ENCODE assay signal across 11 mouse cellular contexts in genomic region chr6:52161336-52162092, GRCm38 (mm10). TPM values are rescaled to one million over a fixed set of nuclear protein-coding genes. Genes with fewer than 3 reads are reported as not detected.
DNase-seq lines count a peak whose midpoint lies in the region; ATAC-seq and TF ChIP-seq lines count a peak whose summit lies in the region.
"Had no signal": no experiment of that assay in that cellular context is flagged by ENCODE, and none has a peak within 500 bp of the region (broad histone marks: within the 10 kb centered on the region; RNA-seq: fewer than 3 reads in every experiment).

No protein-coding gene starts in this region.

- H3K36me3 ChIP-seq in lung, postnatal 0 days (ENCODE audit: insufficient read depth, low read length), result no peaks in the 10 kb centered on the region
- no peaks in the 10 kb centered on the region for H3K36me3 ChIP-seq in intestine, embryonic 16.5 days (ENCODE audit: control insufficient read depth, insufficient read depth, low read length)
- H3K36me3 ChIP-seq in stomach, embryonic 14.5 days (ENCODE audit: control insufficient read depth, insufficient read depth, low read length), result no peaks in the 10 kb centered on the region

- intact Hi-C loops in heart, postnatal 14 days (cut with DNase I), result loop anchor here (5.0 kb wide), 1 partner anchor 154 kb away; no protein-coding TSS in a partner anchor

- H3K9ac ChIP-seq in lung, postnatal 0 days (replicated peaks; ENCODE audit: low read depth), result no peak overlapping the region
- H3K9ac ChIP-seq in intestine, embryonic 16.5 days (ENCODE audit: low read depth, low read length), result peak overlapping the region; percentile 69
- peak overlapping the region; percentile 78; the same call in 1 of the 2 replicates for H3K9ac ChIP-seq in stomach, embryonic 14.5 days (replicated peaks; ENCODE audit: low read depth, low read length)

- WGBS in lung, postnatal 0 days, result 10% methylated on average over 8 of the region's 8 CpGs
- WGBS in intestine, embryonic 16.5 days, result 25% methylated on average over 8 of the region's 8 CpGs
- WGBS in stomach, embryonic 14.5 days, result 6% methylated on average over 8 of the region's 8 CpGs

- peak overlapping the region; percentile 79 for H3K4me2 ChIP-seq in lung, postnatal 0 days (replicated peaks; ENCODE audit: low read depth, low read length)
- H3K4me2 ChIP-seq in intestine, embryonic 16.5 days (ENCODE audit: low read depth, low read length), result peak overlapping the region; percentile 93
- peak overlapping the region; percentile 61 for H3K4me2 ChIP-seq in stomach, embryonic 14.5 days (replicated peaks; ENCODE audit: low read depth, low read length)

- no peaks in the 10 kb centered on the region for H3K9me3 ChIP-seq in lung, postnatal 0 days (ENCODE audit: low read length)
- no peaks in the 10 kb centered on the region for H3K9me3 ChIP-seq in intestine, embryonic 16.5 days (ENCODE audit: control insufficient read depth, low read length)
- no peaks in the 10 kb centered on the region for H3K9me3 ChIP-seq in stomach, embryonic 14.5 days (ENCODE audit: control insufficient read depth, low read depth, low read length)

- H3K4me1 ChIP-seq in lung, postnatal 0 days (ENCODE audit: insufficient read depth, low read depth, low read length), result 0 out of 2 replicates have a peak, but pooled peaks cover 4% of the 10 kb centered on the region
- peaks cover 23% of the 10 kb centered on the region for H3K4me1 ChIP-seq in intestine, embryonic 16.5 days (ENCODE audit: control insufficient read depth, insufficient read depth, low read length)
- H3K4me1 ChIP-seq in stomach, embryonic 14.5 days (ENCODE audit: control insufficient read depth, insufficient read depth, low read length), result peaks cover 12% of the 10 kb centered on the region

- DNase-seq in heart, adult 11 months, result peak; percentile 71
- no peak for DNase-seq in heart, postnatal 14 days
- peak; percentile 49 for DNase-seq in lung, postnatal 0 days (ENCODE audit: low spot score)
- no peak for DNase-seq in lung, postnatal 14 days
- no peak for DNase-seq in ovary, postnatal 10 days (ENCODE audit: low spot score)
- no peak for DNase-seq in Muller cell, postnatal 12 days (ENCODE audit: inconsistent ontology term)
- DNase-seq: cerebellum, postnatal 25 days had no signal

- no peak for ATAC-seq in lung, postnatal 0 days
- no peak for ATAC-seq in intestine, embryonic 16.5 days
- ATAC-seq in stomach, embryonic 14.5 days (ENCODE audit: insufficient number of reproducible peaks, insufficient read depth, low FRiP score, low read depth), result no peak
- ATAC-seq: CD4-positive, CD25-positive, alpha-beta regulatory T cell, adult 4 months had no signal

- TF ChIP-seq EP300 in lung, postnatal 0 days (IDR thresholded peaks at IDR 0.05), result no peak

- peaks cover 20% of the 10 kb centered on the region; the same call in 1 of the 2 replicates for H3K27me3 ChIP-seq in lung, postnatal 0 days (replicated peaks; ENCODE audit: insufficient read depth, low read length)
- peaks cover 20% of the 10 kb centered on the region for H3K27me3 ChIP-seq in intestine, embryonic 16.5 days (replicated peaks; ENCODE audit: control insufficient read depth, insufficient read depth, low read length)
- H3K27me3 ChIP-seq in stomach, embryonic 14.5 days (ENCODE audit: control insufficient read depth, insufficient read depth, low read length), result 0 out of 2 replicates have a peak, but pooled peaks cover 3% of the 10 kb centered on the region

- TF ChIP-seq CTCF in lung, postnatal 0 days (IDR thresholded peaks at IDR 0.05), result no peak

- H3K4me3 ChIP-seq in lung, postnatal 0 days (ENCODE audit: low read depth, low read length), result peak overlapping the region; percentile 69
- H3K4me3 ChIP-seq in intestine, embryonic 16.5 days (ENCODE audit: low read length), result peak overlapping the region; percentile 79
- peak overlapping the region; percentile 78 for H3K4me3 ChIP-seq in stomach, embryonic 14.5 days (ENCODE audit: low read depth, low read length)
- H3K4me3 ChIP-seq: layer of hippocampus, adult 2 months had no signal

- peak overlapping the region; percentile 93 for H3K27ac ChIP-seq in lung, postnatal 0 days (ENCODE audit: low read length)
- peak overlapping the region; percentile 93 for H3K27ac ChIP-seq in intestine, embryonic 16.5 days (ENCODE audit: low read length)
- H3K27ac ChIP-seq in stomach, embryonic 14.5 days (ENCODE audit: low read length), result peak overlapping the region; percentile 93
- H3K27ac ChIP-seq: layer of hippocampus, adult 2 months had no signal

RNA-seq across cellular contexts. Expression of gene Hoxa2, which starts 3.1 kb away (rescaled TPM):
- under 1 TPM; 0.24 to 0.76 TPM for total RNA-seq in heart, postnatal 14 days (2021)
- 7.2 and 8.2 TPM in 2 replicates for polyA plus RNA-seq in lung, postnatal 0 days (2015; fragmentation: Nextera tagmentation; extraction: Ambion mirVana)
- 5.0 and 5.1 TPM in 2 replicates for polyA plus RNA-seq in intestine, embryonic 16.5 days (2015; fragmentation: Nextera tagmentation; extraction: Ambion mirVana)
- 17.4 and 18.5 TPM in 2 replicates for polyA plus RNA-seq in stomach, embryonic 14.5 days (2014; fragmentation: Nextera tagmentation; extraction: Ambion mirVana)
- total RNA-seq: layer of hippocampus, adult 2 months had no signal
- polyA plus RNA-seq: CD4-positive, CD25-positive, alpha-beta regulatory T cell, adult 4 months had no signal

RNA-seq across cellular contexts. Expression of gene Hoxa1, which starts 3.4 kb away (rescaled TPM):
- total RNA-seq in heart, postnatal 14 days (2021), result under 1 TPM; 0.15 to 0.22 TPM
- polyA plus RNA-seq in lung, postnatal 0 days (2015; fragmentation: Nextera tagmentation; extraction: Ambion mirVana), result 0.65 and 1.0 TPM in 2 replicates
- polyA plus RNA-seq in intestine, embryonic 16.5 days (2015; fragmentation: Nextera tagmentation; extraction: Ambion mirVana), result 0.72 and 0.88 TPM in 2 replicates
- polyA plus RNA-seq in stomach, embryonic 14.5 days (2014; fragmentation: Nextera tagmentation; extraction: Ambion mirVana), result 2.1 and 3.0 TPM in 2 replicates
- total RNA-seq: layer of hippocampus, adult 2 months had no signal
- polyA plus RNA-seq: CD4-positive, CD25-positive, alpha-beta regulatory T cell, adult 4 months had no signal

RNA-seq across cellular contexts. Expression of gene 5730596B20Rik, which starts 15.8 kb away (rescaled TPM):
- total RNA-seq in heart, postnatal 14 days (2021), result under 1 TPM; 0.17 to 0.20 TPM
- 1.5 and 1.6 TPM in 2 replicates for polyA plus RNA-seq in lung, postnatal 0 days (2015; fragmentation: Nextera tagmentation; extraction: Ambion mirVana)
- 1.5 TPM in 2 replicates for polyA plus RNA-seq in intestine, embryonic 16.5 days (2015; fragmentation: Nextera tagmentation; extraction: Ambion mirVana)
- 4.4 and 4.7 TPM in 2 replicates for polyA plus RNA-seq in stomach, embryonic 14.5 days (2014; fragmentation: Nextera tagmentation; extraction: Ambion mirVana)
- total RNA-seq: layer of hippocampus, adult 2 months had no signal
- polyA plus RNA-seq: CD4-positive, CD25-positive, alpha-beta regulatory T cell, adult 4 months had no signal

RNA-seq across cellular contexts. Expression of gene Hoxa4, which starts 30.0 kb away (rescaled TPM):
- total RNA-seq in heart, postnatal 14 days (2021), result under 1 TPM; 0.44 to 0.62 TPM
- 3.7 and 3.9 TPM in 2 replicates for polyA plus RNA-seq in lung, postnatal 0 days (2015; fragmentation: Nextera tagmentation; extraction: Ambion mirVana)
- 1.7 and 2.4 TPM in 2 replicates for polyA plus RNA-seq in intestine, embryonic 16.5 days (2015; fragmentation: Nextera tagmentation; extraction: Ambion mirVana)
- polyA plus RNA-seq in stomach, embryonic 14.5 days (2014; fragmentation: Nextera tagmentation; extraction: Ambion mirVana), result 6.7 and 6.8 TPM in 2 replicates
- total RNA-seq: layer of hippocampus, adult 2 months had no signal
- polyA plus RNA-seq: CD4-positive, CD25-positive, alpha-beta regulatory T cell, adult 4 months had no signal

RNA-seq across cellular contexts. Expression of gene Hoxa5, which starts 42.9 kb away (rescaled TPM):
- total RNA-seq in heart, postnatal 14 days (2021), result 1 to 10 TPM; 1.4 to 2.1 TPM
- 39.7 and 40.3 TPM in 2 replicates for polyA plus RNA-seq in lung, postnatal 0 days (2015; fragmentation: Nextera tagmentation; extraction: Ambion mirVana)
- 15.3 and 15.5 TPM in 2 replicates for polyA plus RNA-seq in intestine, embryonic 16.5 days (2015; fragmentation: Nextera tagmentation; extraction: Ambion mirVana)
- polyA plus RNA-seq in stomach, embryonic 14.5 days (2014; fragmentation: Nextera tagmentation; extraction: Ambion mirVana), result 24.4 and 27.1 TPM in 2 replicates
- total RNA-seq: layer of hippocampus, adult 2 months had no signal
- polyA plus RNA-seq: CD4-positive, CD25-positive, alpha-beta regulatory T cell, adult 4 months had no signal

Comparison
In these comparisons a context has a peak if more than half of its experiments do, and no peak if none do; other contexts are left out.
1. DNase-seq: peak in heart, adult 11 months (single experiment) and lung, postnatal 0 days (single experiment); none in heart, postnatal 14 days (0 of 2), lung, postnatal 14 days (single experiment), ovary, postnatal 10 days (single experiment) and Muller cell, postnatal 12 days (single experiment).
2. Peak in every context shown above with its lines, with median percentiles within 50 percentile points of each other: H3K27ac ChIP-seq, H3K4me2 ChIP-seq and H3K4me3 ChIP-seq.